Mouse (Mus musculus) T-cell, adult 2 months (primary cell): Measurements from ENCODE around the gene Rps3a1.

Source experiments
- DNase-seq: peaks from one replicate; pipeline ENCODE4 v3.0.0; 2022; ENCODE audit warnings: low spot score

Rps3a1 gene

GRCm38 (mm10) chr3:86142263-86142933, at the start of gene Rps3a1:
Gene Rps3a1 (minus strand): TSS chr3:86142702.
- peak; percentile 99 for DNase-seq

- DNase-seq, result no peak
Measured at GRCm38 (mm10) chr3:86187736-86188389, 45.4 kb upstream of the Rps3a1 start.

GRCm38 (mm10) chr3:86184546-86184945, 42.0 kb upstream of the Rps3a1 start:
- DNase-seq, result no peak

GRCm38 (mm10) chr3:86181107-86181506, 38.6 kb upstream of the Rps3a1 start:
- DNase-seq, result no peak

- no peak for DNase-seq
Measured at GRCm38 (mm10) chr3:86179714-86180113, 37.2 kb upstream of the Rps3a1 start.

- DNase-seq, result no peak
Measured at GRCm38 (mm10) chr3:86168841-86169425, 26.4 kb upstream of the Rps3a1 start.

GRCm38 (mm10) chr3:86149521-86149920, 7.0 kb upstream of the Rps3a1 start:
- DNase-seq, result no peak

GRCm38 (mm10) chr3:86149063-86149462, 6.6 kb upstream of the Rps3a1 start:
- DNase-seq, result no peak

- DNase-seq, result no peak
Measured at GRCm38 (mm10) chr3:86143343-86143742, 841 bp upstream of the Rps3a1 start.

- peak; percentile 13 for DNase-seq
Measured at GRCm38 (mm10) chr3:86142934-86143317, 424 bp upstream of the Rps3a1 start.

GRCm38 (mm10) chr3:86141886-86142262, 628 bp downstream of the Rps3a1 start:
- DNase-seq, result peak; percentile 8

- no peak for DNase-seq
Measured at GRCm38 (mm10) chr3:86141366-86141765, 1.1 kb downstream of the Rps3a1 start.

- no peak for DNase-seq
Measured at GRCm38 (mm10) chr3:86139660-86140059, 2.8 kb downstream of the Rps3a1 start.

- no peak for DNase-seq
Measured at GRCm38 (mm10) chr3:86136936-86137574, 5.4 kb downstream of the Rps3a1 start.

- no peak for DNase-seq
Measured at GRCm38 (mm10) chr3:86135886-86136563, 6.5 kb downstream of the Rps3a1 start.

- no peak for DNase-seq
Measured at GRCm38 (mm10) chr3:86134939-86135638, 7.4 kb downstream of the Rps3a1 start.

GRCm38 (mm10) chr3:86129757-86130156, 12.7 kb downstream of the Rps3a1 start:
- DNase-seq, result peak; percentile 55

- DNase-seq, result no peak
Measured at GRCm38 (mm10) chr3:86123251-86123746, 19.2 kb downstream of the Rps3a1 start.

- no peak for DNase-seq
Measured at GRCm38 (mm10) chr3:86122156-86122555, 20.3 kb downstream of the Rps3a1 start.

- DNase-seq, result no peak
Measured at GRCm38 (mm10) chr3:86119237-86119932, 23.1 kb downstream of the Rps3a1 start.

- no peak for DNase-seq
Measured at GRCm38 (mm10) chr3:86116951-86117350, 25.6 kb downstream of the Rps3a1 start.
